Mouse (Mus musculus): ENCODE measurements at regions not wholly inside any gene's neighbourhood (a gene's known extent, or its start where the extent isn't known, plus 50 kb on each side); places are given as distances from the start of the nearest gene placed in this dataset.
A peak's percentile ranks its signal among the peaks of the same experiment; 100 is the strongest.

- DNase-seq: no peak
These were observed 50.3 kb downstream of the Gm10192 start for GRCm38 (mm10) chr4:97132650-97133049.

- DNase-seq: no peak
These were observed 55.2 kb downstream of the Gm10192 start for GRCm38 (mm10) chr4:97127780-97128179.

DNA sequence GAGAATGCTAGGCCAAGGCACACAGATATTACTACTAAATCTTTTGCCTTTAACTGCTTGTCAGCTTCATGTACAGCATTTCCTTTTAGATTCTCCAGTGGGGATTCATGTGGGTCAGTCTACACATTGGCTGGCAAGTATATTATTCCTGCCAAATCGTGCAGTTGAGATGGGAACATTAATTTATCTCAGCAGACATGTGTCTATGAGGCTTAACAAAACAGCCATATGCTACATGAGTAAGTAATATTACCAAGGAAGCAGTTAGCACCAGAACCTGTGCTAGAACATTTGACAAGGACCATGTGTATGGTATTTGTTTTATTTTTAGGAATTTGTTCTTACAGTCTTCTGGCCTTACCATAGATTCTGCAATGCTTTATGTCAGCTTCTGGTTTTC, 59.1 kb downstream of the Gm10192 start:
- no peak for DNase-seq

DNA sequence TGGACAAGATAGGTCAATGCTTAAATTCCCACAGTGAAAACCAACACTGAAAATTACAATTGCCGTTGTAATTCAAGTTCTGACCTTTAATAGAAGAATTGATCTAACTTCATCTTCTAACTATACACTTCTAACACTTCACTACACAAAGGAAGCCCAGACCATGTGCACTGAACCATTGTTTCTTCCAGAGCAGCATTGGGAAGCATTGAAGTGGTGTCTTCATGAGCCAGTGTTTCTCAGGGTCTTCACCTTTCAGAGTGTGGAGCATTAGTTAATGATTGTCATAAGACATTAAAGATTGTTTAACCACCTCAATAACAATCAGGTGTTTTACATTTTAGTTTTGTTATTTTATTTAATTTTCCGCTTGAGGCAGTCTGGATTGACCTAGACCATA, 61.0 kb downstream of the Gm10192 start:
- no peak for DNase-seq

GRCm38 (mm10) chr4:97119459-97119858, 63.5 kb downstream of the Gm10192 start:
- no peak for DNase-seq

GRCm38 (mm10) chr4:97117016-97117415, 66.0 kb downstream of the Gm10192 start:
- DNase-seq: no peak

GRCm38 (mm10) chr4:97102752-97103052, 80.3 kb downstream of the Gm10192 start:
- DNase-seq: no peak

DNA sequence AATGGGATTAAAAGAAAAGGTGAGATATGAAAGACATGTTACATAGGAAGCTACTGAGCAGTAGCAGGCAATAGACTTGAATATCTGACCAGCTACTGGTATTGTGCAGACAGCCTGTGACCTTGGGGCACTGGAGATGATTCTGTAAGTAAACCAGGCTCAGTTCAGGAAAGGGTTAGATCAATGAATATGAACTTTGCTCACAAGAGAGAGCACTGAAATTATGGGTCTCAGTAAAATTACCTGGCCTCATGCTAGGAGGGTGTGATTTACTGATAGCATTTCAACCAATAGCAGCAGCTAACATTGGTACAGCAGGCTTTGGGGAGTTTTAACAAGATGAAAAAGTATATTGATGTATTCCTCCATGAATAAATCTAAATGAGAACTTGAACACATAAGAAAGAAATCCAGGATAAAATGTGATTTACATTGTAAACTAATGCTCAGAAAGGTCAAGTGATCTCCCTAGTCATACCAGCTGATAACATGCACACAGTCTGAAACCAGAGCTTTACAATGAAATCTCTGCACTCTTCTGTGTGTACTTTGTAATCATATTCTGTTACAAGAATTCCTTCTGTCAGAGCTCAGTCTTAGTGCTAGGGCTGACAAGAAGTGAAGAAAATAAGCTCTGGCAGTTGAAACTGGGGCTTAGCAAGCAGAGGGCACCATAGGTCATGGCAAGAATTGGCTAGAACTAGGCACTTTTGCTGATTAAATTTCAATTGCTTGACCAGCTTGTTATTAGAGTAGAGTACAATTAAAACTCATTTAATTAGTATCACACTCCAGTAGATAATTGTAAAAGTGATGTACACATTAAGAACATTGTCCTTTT, 80.8 kb downstream of the Gm10192 start:
- DNase-seq: no peak

DNA sequence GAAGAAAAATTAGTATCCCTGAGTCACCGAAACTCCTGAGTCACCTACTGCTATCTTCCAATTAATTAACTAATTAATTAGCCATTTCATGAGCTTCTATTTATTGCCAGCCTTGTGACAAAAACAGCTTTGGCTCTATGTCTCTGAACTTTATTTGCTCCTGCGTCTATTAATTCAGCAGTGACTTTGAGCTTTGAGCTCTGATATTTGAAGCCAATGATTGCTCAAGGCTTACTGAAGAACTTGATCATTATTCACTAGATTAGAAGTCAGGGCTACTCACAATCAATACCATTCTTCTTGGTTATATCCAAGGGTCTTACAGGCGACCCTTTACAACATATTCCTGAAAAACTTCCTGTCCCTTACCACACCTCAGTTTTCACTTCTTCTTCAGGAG, 83.2 kb downstream of the Gm10192 start:
- no peak for DNase-seq

DNA sequence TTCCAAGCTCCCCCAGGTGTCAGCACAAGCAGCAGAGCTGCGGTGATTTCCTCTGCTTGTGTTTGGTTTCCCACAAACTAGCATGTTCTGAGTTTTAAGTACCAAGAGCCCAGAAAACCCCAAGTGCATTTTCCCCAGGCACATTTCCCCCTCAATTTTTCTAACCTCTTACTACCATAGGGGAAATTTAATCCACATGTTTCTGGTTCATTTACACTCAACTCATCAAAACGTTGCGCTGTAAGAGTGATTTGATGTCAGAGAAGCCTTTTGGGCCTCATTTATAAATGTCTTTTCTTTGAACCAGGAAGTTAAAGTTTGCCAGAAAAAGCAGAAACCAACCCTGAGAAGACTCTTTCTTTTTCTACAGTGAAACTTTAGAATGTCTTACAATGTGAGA, 89.4 kb downstream of the Gm10192 start:
- DNase-seq: no peak

DNA sequence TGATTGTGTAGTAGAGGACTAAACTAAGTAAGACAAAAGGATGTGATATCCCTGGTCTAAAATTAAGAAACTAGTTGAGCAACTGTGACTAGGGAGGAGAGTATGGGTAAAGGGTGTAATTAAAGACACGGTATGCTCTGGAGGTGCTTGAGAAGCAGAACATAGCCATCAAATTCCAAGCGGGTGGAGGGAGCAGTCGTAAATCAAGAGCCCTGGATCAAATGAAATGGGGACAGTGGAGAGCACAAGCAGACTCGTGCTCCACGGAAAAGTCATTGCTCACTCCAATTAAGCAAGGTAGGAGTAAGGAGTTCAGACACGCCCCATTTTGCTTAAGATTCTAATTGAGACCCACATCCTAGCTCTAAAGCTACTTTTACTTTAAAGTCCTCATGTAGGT, 132.2 kb downstream of the Gm10192 start:
- no peak for DNase-seq

GRCm38 (mm10) chr4:97049045-97049674, 133.8 kb downstream of the Gm10192 start:
- no peak for DNase-seq

DNA sequence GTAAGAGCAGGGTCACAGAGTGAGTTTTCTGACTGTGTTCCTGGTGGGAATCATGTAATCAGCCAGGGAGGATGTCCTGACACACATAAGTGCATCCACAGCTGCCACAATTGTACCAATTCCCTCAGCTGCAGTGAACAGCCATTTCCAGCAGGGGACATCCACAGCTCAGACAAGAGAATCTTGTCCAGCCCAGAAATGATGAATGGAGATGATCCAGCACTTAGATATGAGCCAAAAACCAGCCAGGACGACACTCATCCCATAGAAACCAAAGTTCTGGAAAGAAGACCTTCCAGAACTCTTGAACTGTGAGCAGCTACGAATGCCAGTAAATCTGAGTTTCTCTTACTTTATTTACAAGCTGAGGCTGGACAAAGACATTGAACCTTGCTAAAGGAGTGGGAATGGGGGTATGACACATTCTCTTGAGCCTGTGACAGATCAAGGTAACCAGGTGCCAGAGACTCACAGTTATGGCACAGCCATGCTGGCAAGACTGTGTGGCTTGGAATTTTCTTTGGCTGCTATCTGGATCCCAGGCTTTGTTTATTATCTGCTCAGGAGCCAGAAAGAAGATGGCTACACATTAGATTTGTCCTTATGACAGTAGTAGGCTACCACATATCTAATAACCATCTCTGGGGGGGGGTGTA, 145.1 kb downstream of the Gm10192 start:
- peak; percentile 56 for DNase-seq

DNA sequence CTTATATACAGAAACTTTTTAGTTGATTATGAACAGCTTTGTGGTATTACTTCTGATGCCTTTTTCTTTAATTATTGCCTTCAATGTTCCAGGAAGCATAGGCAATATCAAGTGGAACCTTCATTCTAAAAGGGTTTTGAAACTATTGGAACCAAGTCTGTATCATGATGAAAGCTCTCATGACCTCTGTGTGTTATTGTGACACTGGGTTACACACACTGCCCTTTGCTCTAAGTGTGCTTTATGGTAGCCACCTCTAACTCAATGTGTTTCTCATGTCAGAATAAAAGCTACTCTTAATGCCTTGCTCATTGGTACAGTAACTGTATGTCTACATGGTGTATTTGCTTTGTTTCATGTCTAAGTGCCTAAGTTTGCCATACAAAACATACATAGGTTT, 154.0 kb downstream of the Gm10192 start:
- DNase-seq: no peak

DNA sequence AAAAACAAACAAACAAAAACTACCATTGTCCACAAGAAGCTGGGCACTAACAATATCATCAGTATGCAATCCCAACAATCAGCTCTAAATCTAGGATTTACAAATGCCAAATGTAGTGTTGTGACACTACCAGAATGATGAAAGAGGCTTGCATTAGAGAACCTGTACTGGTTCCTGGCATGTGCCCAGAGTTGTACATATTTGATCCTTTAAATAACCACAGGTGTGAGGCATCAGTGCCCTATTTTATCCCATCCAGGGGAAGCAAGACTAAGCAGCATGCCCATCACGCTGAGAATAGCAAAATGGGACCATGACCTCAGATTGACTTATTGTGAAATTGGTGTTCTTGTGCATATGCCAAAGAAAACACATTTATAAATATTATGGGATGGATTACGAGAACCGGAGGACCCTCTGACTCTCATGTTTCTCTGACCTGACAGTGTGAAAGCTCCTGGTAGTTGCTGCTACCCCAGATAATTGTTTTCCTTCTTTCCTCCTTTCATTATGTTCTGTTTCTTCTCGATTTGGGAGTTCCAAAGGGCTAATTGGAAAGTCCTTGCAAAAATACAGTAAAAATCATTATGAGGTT, 157.4 kb downstream of the Gm10192 start:
- peak; percentile 39 for DNase-seq

GRCm38 (mm10) chr4:97001321-97001720, 181.6 kb downstream of the Gm10192 start:
- no peak for DNase-seq

DNA sequence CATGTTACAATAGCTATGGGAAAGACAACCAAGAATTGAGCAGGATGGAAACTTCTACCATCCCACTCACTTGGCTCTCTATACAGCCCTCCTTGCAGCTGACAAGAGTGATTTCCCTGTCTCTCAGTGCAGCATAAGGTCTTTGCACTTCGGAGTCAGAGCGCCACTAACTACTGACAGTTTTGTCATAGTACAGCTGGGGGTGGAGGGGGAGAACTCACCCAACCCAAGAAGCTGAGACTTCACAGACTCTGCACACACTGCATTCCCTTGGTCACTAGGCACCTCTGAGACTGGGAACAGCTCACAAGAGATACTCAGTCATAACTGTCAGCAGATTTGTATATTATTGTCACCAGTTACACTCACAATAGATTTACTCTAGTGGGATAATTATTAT, 195.3 kb upstream of the Gm12695 start:
- no peak for DNase-seq

GRCm38 (mm10) chr4:96979876-96980275, 194.9 kb upstream of the Gm12695 start:
- no peak for DNase-seq

GRCm38 (mm10) chr4:96974935-96975334, 189.9 kb upstream of the Gm12695 start:
- DNase-seq: no peak

DNA sequence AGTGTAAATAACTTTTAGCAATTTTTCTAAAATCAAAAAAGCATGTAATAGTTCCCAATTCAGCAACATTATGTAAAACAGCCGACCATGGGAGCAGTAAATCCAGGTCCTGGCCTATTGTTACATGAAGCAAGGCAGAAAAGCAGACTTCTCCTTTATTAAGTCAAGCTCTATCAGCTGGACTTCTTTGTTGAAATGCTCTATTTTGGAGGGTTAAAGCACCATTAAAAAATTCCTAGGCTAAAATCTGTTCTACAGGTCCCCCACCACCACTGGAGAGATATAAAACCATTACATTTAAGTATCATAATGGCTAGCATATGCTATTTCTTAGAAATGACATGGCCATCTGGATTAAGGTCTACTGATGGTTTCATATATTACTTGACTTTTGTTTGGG, 188.8 kb upstream of the Gm12695 start:
- no peak for DNase-seq

DNA sequence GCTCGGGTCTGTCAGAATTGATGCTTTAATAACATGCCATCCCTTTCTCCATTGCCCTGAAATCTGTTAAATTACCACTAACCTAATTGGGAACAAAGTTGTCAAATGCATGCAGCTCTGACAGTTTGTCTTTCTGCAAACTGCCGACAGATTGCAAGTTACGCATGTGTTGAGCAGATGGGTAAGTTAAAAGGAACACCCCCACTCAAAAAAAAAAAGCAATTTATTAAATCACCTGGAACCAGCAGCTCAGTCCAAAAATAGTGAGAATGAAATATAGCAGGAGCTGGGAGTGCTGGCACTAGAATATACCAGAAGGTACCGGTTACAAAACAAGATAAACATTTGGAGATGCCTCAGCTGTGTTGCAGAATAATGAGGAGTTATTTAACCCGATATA, 184.2 kb upstream of the Gm12695 start:
- DNase-seq: no peak

DNA sequence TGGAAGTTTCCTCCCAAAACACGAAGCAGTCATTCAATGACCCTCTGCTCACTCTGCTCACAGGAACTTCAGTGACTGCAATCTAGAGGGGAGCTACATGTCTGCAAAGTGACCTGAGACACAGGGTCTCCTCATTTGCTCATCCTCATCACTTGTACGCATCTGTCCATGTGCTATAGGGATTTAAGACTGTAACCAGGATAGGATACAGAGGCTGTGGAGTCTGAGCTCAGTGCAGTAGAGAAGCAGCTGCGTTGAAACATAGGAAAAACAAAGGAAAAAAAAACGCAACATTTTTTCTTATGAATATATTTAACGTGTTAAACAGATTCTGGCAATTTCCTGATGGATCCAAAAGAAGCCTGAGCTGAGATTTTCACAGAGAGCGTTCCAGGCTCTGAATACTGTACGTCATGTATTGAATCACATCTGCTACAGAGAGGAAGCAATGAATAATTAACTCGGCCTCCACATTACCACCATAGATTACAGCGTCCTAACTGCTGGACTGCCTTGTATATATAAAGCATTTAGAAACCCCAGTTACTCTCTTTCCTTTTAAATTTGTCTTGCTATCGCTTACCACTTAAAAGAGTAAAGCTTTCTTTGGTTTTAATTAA, 183.7 kb upstream of the Gm12695 start:
- DNase-seq: no peak
